Mouse (Mus musculus): Measurements from ENCODE around the gene Apoa4. TPM values are rescaled to one million over a fixed set of nuclear protein-coding genes. Genes with fewer than 3 reads are reported as not detected.

Apoa4 gene
- polyA plus RNA-seq, 1 experiment from 2014 or later, result 1.3 TPM

DNA sequence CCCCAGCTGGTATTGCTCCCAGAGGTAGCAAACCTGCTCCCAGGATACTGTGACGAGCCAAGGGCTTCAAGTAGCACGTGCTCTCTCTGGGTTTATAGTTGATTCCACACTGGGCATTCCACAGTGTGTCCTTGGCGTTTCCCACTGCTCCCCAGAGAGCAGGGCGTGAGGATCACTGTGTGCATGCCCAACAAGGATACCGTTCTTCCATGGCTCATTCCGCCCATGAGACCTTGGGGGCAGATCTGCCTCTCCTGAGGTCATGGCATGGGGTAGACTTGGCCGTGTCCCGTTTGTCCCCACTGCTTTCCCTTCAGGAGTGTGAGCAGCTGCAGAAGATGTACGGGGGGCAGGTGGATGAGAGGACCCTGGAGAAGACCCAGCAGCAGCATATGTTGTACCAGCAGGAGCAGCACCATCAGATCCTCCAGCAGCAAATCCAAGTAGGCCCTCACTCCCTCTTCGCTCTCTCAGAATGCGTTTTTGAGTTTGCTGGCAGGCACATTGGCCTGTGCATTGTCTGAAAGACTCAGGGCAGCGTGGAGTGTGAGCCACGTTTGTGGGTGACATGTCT is 32.0 kb upstream of the Apoa4 start:
- H3K4me1 ChIP-seq (replicated peaks), result 0 out of 2 replicates have a peak, but pooled peaks cover under 1% of the 10 kb centered on the region
- no peak overlapping the region for H3K9ac ChIP-seq
- peaks cover 85% of the 10 kb centered on the region for H3K36me3 ChIP-seq
- no peak overlapping the region for H3K4me2 ChIP-seq
- no peak for ATAC-seq (ENCODE audit: insufficient number of reproducible peaks, low FRiP score)
- no peak overlapping the region for H3K27ac ChIP-seq (ENCODE audit: poor library complexity, severe bottlenecking)
- H3K27me3 ChIP-seq (replicated peaks), result no peaks in the 10 kb centered on the region
- WGBS, result 88% methylated on average over 13 of the region's 13 CpGs
- H3K4me3 ChIP-seq, result no peak overlapping the region
- H3K9me3 ChIP-seq (replicated peaks), result no peaks in the 10 kb centered on the region

DNA sequence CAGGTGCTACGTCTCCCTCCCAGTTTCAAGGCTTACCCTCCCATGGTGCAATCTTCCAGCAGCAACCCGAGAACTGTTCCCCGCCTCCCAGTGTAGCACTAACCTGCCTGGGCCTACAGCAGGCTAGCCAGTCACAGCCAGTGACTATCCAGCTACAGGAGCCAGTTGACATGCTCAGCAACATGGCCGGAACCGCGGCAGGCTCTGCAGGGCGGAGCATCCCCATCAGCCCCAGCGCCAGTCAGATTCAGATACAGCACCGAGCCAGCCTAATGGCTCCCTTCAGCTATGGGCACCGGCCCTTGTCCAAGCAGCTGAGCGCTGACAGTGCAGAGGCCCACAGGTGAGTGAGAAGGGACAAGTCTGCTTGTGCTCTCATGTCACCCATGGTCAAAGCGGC is 30.0 kb upstream of the Apoa4 start:
- H3K9ac ChIP-seq, result no peak overlapping the region
- WGBS, result 85% methylated on average over 12 of the region's 12 CpGs
- H3K9me3 ChIP-seq (replicated peaks), result no peaks in the 10 kb centered on the region
- H3K27ac ChIP-seq (ENCODE audit: poor library complexity, severe bottlenecking), result no peak overlapping the region
- peaks cover 16% of the 10 kb centered on the region for H3K4me1 ChIP-seq (replicated peaks)
- peaks cover 81% of the 10 kb centered on the region for H3K36me3 ChIP-seq
- no peak overlapping the region for H3K4me3 ChIP-seq
- H3K4me2 ChIP-seq, result no peak overlapping the region
- no peaks in the 10 kb centered on the region for H3K27me3 ChIP-seq (replicated peaks)
- ATAC-seq (ENCODE audit: insufficient number of reproducible peaks, low FRiP score), result no peak

DNA sequence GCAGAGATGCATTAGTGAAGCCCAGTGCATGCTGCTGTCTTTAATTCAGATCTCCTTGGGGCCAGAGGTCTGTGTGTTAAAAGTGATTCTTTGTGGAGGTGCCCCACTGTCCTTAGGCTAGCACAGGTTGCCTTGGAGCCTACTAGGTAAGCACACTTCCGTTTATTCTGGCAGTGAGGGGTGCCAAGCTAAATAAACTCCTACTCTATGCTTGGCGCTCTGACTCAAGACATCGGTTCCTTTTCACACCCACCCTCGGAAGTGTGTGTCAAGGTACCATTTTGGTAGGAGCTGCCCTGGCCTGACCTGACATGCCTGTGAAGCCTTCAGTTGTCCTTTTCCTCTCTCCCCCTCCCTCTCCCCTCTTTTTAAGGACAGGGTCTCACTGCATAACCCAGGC is 26.2 kb upstream of the Apoa4 start:
- 64% methylated on average over 4 of the region's 4 CpGs for WGBS
- ATAC-seq (ENCODE audit: insufficient number of reproducible peaks, low FRiP score), result no peak
- no peak overlapping the region for H3K9ac ChIP-seq
- no peak overlapping the region for H3K27ac ChIP-seq (ENCODE audit: poor library complexity, severe bottlenecking)
- H3K4me2 ChIP-seq, result no peak overlapping the region
- H3K4me3 ChIP-seq, result no peak overlapping the region
- H3K27me3 ChIP-seq (replicated peaks), result no peaks in the 10 kb centered on the region
- peaks cover 62% of the 10 kb centered on the region for H3K36me3 ChIP-seq
- H3K4me1 ChIP-seq (replicated peaks), result peaks cover 28% of the 10 kb centered on the region
- H3K9me3 ChIP-seq (replicated peaks), result no peaks in the 10 kb centered on the region

DNA sequence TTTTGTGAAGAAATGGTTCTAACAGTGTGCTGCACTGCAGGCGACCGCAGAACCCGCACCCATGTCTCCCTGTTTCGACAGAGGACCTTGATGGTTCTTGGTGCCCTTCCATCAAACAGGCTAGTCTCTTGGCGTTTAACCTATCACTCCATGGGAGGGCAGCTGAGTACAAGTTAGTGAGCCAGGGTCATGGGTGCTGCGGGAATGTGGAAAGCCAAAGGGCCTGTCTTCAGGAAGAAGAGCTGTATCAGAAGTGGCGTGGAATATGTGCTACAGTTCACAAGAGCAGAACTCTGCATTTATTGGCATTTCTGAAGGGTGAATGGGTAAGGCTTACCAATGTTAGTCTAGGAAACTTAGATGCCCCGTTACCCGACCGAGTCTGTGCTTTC is 25.6 kb upstream of the Apoa4 start:
- Histone ChIP-seq H3K27ac (ENCODE audit: poor library complexity, severe bottlenecking) (no peak overlapping the region), H3K4me2 (no peak overlapping the region), H3K27me3 (replicated peaks) (no peaks in the 10 kb centered on the region), H3K9ac (no peak overlapping the region), H3K36me3 (peaks cover 62% of the 10 kb centered on the region), H3K4me3 (no peak overlapping the region), H3K4me1 (replicated peaks) (peaks cover 28% of the 10 kb centered on the region), H3K9me3 (replicated peaks) (no peaks in the 10 kb centered on the region)
- ATAC-seq (ENCODE audit: insufficient number of reproducible peaks, low FRiP score), result no peak
- WGBS, result 81% methylated on average over 10 of the region's 10 CpGs

DNA sequence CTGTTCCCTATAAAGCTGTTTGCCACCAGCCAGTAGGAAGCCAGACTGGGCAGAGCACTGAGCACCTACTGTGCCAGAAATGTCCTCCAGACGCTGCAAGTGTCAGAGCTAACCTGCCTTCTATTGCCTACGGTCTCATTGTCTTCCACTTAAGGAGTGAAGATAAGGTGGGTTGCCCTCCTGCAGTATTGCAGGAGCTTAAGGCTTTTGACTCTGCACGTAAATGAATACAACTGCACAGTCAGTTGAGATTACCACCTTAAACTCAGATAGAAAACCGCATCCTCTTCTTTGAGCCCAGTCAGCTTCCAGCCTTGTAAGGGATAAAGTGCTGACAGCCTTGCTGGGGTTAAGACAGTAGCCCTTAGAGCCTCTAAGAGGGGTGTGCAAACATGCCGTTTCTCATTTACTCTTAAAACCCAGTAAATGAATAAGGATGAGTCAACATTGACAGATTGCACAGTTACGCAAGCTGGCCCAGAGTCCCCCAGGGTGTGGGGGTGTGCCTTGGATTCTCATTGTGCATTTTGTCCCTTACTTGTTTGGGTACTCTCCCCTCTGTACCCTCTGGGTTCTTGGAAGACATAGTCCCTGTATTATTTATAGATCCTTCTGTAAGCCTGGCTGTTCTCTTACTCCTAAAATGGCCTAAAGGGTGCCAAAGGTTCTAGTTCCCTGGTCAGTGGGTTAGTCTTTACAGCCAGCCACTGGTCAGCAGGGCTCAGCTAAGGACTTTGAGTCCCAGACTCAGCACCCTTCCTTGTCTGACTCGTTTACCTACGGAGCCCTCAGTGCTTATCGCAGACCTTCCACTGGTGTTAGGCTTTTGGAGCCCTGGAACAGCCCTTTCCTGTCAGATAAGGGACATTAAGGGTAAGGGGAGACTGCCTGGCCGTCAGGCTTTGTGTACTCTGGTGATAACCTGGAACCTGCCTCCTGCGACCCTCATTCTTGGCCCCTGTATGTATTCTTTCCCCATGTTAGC is 24.9 kb upstream of the Apoa4 start:
- Histone ChIP-seq H3K4me3 (no peak overlapping the region), H3K4me1 (replicated peaks) (peaks cover 28% of the 10 kb centered on the region), H3K9me3 (replicated peaks) (no peaks in the 10 kb centered on the region), H3K36me3 (peaks cover 62% of the 10 kb centered on the region), H3K27me3 (replicated peaks) (no peaks in the 10 kb centered on the region), H3K27ac (ENCODE audit: poor library complexity, severe bottlenecking) (no peak overlapping the region), H3K4me2 (no peak overlapping the region), H3K9ac (no peak overlapping the region)
- 18% methylated on average over 11 of the region's 11 CpGs for WGBS
- ATAC-seq (ENCODE audit: insufficient number of reproducible peaks, low FRiP score), result no peak

DNA sequence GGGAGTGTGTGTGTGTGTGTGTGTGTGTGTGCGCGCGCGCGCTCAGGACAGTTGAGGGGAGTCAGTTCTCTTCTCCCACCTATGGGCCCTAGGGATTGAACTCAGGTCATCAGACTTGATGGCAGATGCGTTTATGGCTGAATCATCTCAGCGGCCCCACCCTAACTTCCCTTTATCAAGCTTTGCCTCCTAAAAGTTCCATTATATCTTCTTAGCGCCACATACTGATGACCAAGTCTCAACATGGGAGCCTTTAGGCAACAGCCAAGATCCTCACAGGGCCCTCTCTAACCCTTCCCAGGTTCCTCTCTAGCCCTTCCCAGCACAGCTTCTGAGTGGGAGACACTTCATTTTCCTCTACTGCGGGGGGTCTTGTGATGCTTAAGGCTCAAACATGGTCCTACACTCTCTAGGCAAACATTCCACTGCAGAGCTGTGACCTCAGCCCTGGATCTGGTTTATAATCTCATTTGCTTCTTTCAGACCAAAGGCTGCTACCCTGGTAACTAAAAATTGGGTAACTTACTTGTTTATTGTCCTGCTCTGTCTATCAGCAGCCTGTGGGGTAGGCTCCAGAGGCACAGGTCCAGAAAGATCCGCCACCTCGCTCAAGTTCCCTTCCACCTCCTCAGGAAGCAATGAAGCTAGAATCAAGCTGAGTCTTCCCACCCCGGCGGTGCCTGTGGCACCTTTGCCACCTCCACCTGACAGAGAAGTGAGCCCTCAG is 23.6 kb upstream of the Apoa4 start:
- H3K36me3 ChIP-seq, result peaks cover 63% of the 10 kb centered on the region
- H3K4me1 ChIP-seq (replicated peaks), result peaks cover 28% of the 10 kb centered on the region
- ATAC-seq (ENCODE audit: insufficient number of reproducible peaks, low FRiP score), result no peak
- no peaks in the 10 kb centered on the region for H3K27me3 ChIP-seq (replicated peaks)
- no peak overlapping the region for H3K9ac ChIP-seq
- no peak overlapping the region for H3K27ac ChIP-seq (ENCODE audit: poor library complexity, severe bottlenecking)
- H3K4me3 ChIP-seq, result no peak overlapping the region
- H3K4me2 ChIP-seq, result no peak overlapping the region
- no peaks in the 10 kb centered on the region for H3K9me3 ChIP-seq (replicated peaks)
- WGBS, result 85% methylated on average over 13 of the region's 13 CpGs

DNA sequence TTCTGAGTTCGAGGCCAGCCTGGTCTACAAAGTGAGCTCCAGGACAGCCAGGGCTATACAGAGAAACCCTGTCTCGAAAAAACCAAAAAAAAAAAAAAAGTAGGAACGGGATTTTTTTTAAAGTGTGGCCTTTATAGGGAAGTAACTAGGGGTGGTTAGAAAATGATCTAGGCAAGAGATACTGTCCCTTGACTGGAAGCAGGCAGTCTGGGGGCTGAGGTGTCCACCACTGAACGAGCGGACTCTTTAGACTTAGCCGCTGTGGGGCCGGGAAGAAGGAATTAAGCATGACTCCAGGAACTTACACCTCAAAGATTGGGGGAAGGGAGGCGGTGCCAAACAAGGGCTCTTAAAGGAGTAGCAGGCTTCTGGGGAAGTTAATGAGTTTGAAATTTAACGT is 22.3 kb upstream of the Apoa4 start:
- Histone ChIP-seq H3K27me3 (replicated peaks) (no peaks in the 10 kb centered on the region), H3K4me1 (replicated peaks) (peaks cover 28% of the 10 kb centered on the region), H3K4me3 (no peak overlapping the region), H3K36me3 (peaks cover 62% of the 10 kb centered on the region), H3K27ac (ENCODE audit: poor library complexity, severe bottlenecking) (no peak overlapping the region), H3K9me3 (replicated peaks) (no peaks in the 10 kb centered on the region), H3K9ac (no peak overlapping the region), H3K4me2 (no peak overlapping the region)
- ATAC-seq (ENCODE audit: insufficient number of reproducible peaks, low FRiP score), result no peak
- WGBS, result 74% methylated on average over 9 of the region's 9 CpGs

DNA sequence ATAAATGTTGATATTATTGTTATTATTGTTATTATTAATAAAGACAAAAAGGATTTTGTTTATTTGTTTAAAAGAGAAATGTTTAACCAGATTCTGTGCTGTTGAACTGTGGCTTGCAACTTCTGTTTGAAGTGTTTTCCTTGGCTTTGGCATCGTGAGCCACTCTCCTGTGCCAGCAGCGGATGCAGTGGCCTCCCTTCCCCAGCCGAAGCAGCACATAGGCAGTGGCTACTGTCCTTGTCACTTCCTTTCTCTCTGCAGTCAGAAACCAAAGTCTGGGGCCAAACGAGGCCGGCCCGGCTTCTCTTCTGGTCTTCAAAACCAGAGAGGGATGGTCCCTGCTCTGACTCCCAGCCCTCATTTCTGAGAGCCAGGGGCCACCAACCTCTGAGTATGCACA is 17.4 kb upstream of the Apoa4 start:
- Histone ChIP-seq H3K9ac (no peak overlapping the region), H3K36me3 (peaks cover 48% of the 10 kb centered on the region), H3K27me3 (replicated peaks) (no peaks in the 10 kb centered on the region), H3K9me3 (replicated peaks) (no peaks in the 10 kb centered on the region), H3K4me2 (no peak overlapping the region), H3K4me3 (no peak overlapping the region), H3K4me1 (replicated peaks) (no peaks in the 10 kb centered on the region), H3K27ac (ENCODE audit: poor library complexity, severe bottlenecking) (no peak overlapping the region)
- 80% methylated on average over 6 of the region's 6 CpGs for WGBS
- no peak for ATAC-seq (ENCODE audit: insufficient number of reproducible peaks, low FRiP score)

DNA sequence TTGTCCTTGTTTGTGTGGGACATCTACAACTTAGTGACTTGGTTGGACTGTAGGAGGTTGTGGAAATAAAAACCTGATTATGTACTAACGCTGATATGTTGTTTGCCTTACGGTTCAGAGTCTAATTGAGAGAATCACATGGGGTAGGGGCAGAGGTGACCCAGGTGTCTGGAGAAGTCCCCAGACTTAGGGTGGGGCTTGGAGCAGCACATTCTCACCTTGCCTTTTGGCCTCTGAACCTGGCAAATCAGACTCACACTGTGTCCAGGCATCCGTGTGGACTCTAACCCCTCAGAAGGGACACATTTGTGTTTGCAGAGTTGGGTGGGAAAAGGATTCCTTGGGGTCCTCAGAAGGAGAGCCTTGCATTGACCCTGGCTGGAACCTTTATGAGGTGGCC is 16.4 kb upstream of the Apoa4 start:
- WGBS, result 86% methylated on average over 3 of the region's 3 CpGs
- Histone ChIP-seq H3K27ac (ENCODE audit: poor library complexity, severe bottlenecking) (no peak overlapping the region), H3K9ac (no peak overlapping the region), H3K4me1 (replicated peaks) (no peaks in the 10 kb centered on the region), H3K27me3 (replicated peaks) (no peaks in the 10 kb centered on the region), H3K9me3 (replicated peaks) (no peaks in the 10 kb centered on the region), H3K4me3 (no peak overlapping the region), H3K36me3 (peaks cover 44% of the 10 kb centered on the region), H3K4me2 (no peak overlapping the region)
- ATAC-seq (ENCODE audit: insufficient number of reproducible peaks, low FRiP score), result no peak

DNA sequence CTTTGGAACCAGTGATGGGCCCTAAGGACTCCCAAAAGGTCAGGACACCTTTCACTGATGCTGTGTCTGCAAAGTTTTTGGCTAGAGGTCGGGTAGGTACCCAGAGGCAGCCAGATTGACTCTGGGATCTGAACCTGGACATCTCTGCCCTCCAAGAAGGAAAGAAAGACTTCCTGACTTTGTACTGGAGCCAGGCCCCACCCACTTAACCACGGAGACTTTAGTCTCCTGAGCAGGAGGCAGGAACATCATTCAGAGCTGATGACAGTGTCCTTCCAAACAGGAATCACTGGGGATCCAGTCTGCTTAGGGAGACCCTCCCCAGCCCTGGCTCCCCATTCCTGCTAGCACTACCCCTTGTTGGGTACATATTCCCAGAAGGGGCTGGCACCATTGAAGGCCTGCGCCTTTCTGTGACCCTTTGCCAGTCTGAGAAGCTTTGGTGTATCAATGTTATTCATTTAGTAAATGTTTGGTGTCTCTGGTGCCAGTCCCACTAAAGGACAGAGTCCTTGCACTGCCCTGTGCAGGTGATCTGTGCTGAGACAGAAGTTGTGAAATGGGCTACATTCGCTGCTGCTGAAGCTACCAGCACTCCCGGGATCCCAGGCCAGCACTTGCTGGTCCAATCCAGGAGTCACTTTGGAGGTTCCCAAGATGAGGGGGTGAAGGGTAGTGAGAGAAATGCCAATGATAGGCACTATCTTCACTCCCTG is 15.4 kb upstream of the Apoa4 start:
- peaks cover 34% of the 10 kb centered on the region for H3K36me3 ChIP-seq
- no peak overlapping the region for H3K27ac ChIP-seq (ENCODE audit: poor library complexity, severe bottlenecking)
- ATAC-seq (ENCODE audit: insufficient number of reproducible peaks, low FRiP score), result no peak
- WGBS, result 59% methylated on average over 5 of the region's 5 CpGs
- H3K9ac ChIP-seq, result no peak overlapping the region
- H3K4me2 ChIP-seq, result no peak overlapping the region
- peaks cover 5% of the 10 kb centered on the region; the same call in 1 of the 2 replicates for H3K4me1 ChIP-seq (replicated peaks)
- H3K4me3 ChIP-seq, result no peak overlapping the region
- no peaks in the 10 kb centered on the region for H3K27me3 ChIP-seq (replicated peaks)
- no peaks in the 10 kb centered on the region for H3K9me3 ChIP-seq (replicated peaks)
